In the genomic region with DNA sequence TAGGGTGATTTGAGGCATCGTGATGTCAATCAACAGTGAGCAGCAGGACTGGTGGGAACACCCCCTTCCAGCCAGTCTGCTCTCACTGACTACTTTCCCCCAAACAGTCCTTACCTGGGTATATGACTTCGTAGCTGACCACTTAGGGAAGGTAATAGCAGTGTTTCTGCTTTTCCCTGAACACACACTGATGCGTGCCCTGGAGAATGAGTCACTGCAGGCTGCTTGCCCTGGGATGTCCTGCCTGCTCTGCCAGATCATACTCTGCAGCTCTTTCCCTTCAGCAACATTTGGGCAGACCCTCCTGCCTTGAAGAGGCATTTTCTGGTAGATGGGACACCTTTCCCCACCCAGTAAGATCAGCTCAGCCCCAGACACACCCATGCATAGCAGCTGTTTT, we compare ENCODE assay signal across 22 mouse cellular contexts.
"Had no signal": no experiment of that assay in that cellular context is flagged by ENCODE, and none has a peak within 500 bp of the region (broad histone marks: within the 10 kb centered on the region; RNA-seq: fewer than 3 reads in every experiment).

No protein-coding gene starts in this region.

- H3K36me3 ChIP-seq: heart, embryonic 13.5 days; heart, embryonic 15.5 days; hindbrain, embryonic 13.5 days; hindbrain, embryonic 15.5 days; kidney, embryonic 15.5 days; limb, embryonic 13.5 days; limb, embryonic 15.5 days had no signal

- H3K27me3 ChIP-seq: heart, embryonic 13.5 days; heart, embryonic 15.5 days; hindbrain, embryonic 13.5 days; hindbrain, embryonic 15.5 days; kidney, embryonic 15.5 days; limb, embryonic 13.5 days; limb, embryonic 15.5 days had no signal

- H3K4me1 ChIP-seq: limb, embryonic 13.5 days had no signal

- DNase-seq: gastrocnemius, postnatal 14 days; gastrocnemius, postnatal 36 days; heart, adult 11 months; heart, adult 2 months; heart, postnatal 14 days; heart, postnatal 36 days; kidney, adult 11 months; kidney, adult 9 months; layer of hippocampus, adult 9-11 months; layer of hippocampus, postnatal 36 days; left cerebral cortex, postnatal 4 days had no signal

- H3K4me3 ChIP-seq: heart, adult 2 months; heart, embryonic 13.5 days; heart, embryonic 15.5 days; hindbrain, embryonic 13.5 days; hindbrain, embryonic 15.5 days; kidney, embryonic 15.5 days; limb, embryonic 13.5 days; limb, embryonic 15.5 days had no signal

- H3K9me3 ChIP-seq: heart, embryonic 13.5 days; heart, embryonic 15.5 days; hindbrain, embryonic 13.5 days; hindbrain, embryonic 15.5 days; kidney, embryonic 15.5 days; limb, embryonic 13.5 days; limb, embryonic 15.5 days had no signal

- H3K4me2 ChIP-seq: heart, embryonic 11.5 days; heart, embryonic 13.5 days; heart, embryonic 15.5 days; hindbrain, embryonic 13.5 days; hindbrain, embryonic 15.5 days; kidney, embryonic 15.5 days; limb, embryonic 13.5 days; limb, embryonic 15.5 days had no signal

- H3K9ac ChIP-seq: heart, embryonic 13.5 days; heart, embryonic 15.5 days; hindbrain, embryonic 13.5 days; hindbrain, embryonic 15.5 days; kidney, embryonic 15.5 days; limb, embryonic 13.5 days; limb, embryonic 15.5 days had no signal

- H3K27ac ChIP-seq: heart, adult 2 months; heart, embryonic 13.5 days; heart, embryonic 15.5 days; hindbrain, embryonic 13.5 days; hindbrain, embryonic 15.5 days; hindbrain, postnatal 0 days; kidney, embryonic 15.5 days; kidney, postnatal 0 days; limb, embryonic 13.5 days; limb, embryonic 15.5 days had no signal

- ATAC-seq: hindbrain, postnatal 0 days; intestine, embryonic 16.5 days had no signal
